ENCODE assay signal across 8 mouse cellular contexts in the genomic region with DNA sequence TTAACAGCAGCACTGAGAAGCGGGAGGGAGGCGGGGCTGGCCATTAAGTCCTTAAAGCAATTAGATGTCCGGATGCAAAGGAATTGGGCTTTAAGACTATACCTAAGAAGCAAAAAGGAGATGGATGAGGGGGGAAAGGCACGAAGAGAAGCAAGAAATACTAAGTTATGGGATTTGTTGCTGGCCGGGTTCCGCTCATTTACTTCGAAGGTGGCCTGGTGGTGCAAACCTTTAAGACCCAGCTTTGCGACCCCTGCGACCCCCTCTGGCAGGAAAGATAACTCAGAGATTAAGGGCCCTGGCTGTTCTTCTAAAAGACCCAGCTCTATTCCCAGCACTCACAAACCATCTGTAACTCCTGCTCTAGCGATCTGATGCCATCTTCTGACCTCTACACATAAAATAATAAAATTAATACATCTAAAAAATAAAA. TPM values are rescaled to one million over a fixed set of nuclear protein-coding genes. Genes with fewer than 3 reads are reported as not detected.
A peak's percentile ranks its signal among the peaks of the same experiment; 100 is the strongest.
DNase-seq lines count a peak whose midpoint lies in the region; ATAC-seq and TF ChIP-seq lines count a peak whose summit lies in the region.

No protein-coding gene starts in this region.

- ATAC-seq in hindbrain, embryonic 15.5 days (ENCODE audit: low FRiP score, low read depth), result peak; percentile 20; the same call in 1 of the 2 replicates
- ATAC-seq in megakaryocyte, adult 5-6 weeks (ENCODE audit: poor library complexity, severe bottlenecking), result peak; percentile 26; the same call in 1 of the 2 replicates

- peak overlapping the region; percentile 65 for H3K4me2 ChIP-seq in hindbrain, embryonic 15.5 days

- peak overlapping the region; percentile 58; the same call in 1 of the 2 replicates for H3K27ac ChIP-seq in gastrocnemius, adult 2 months
- H3K27ac ChIP-seq in ES-Bruce4 (ENCODE audit: insufficient read depth, low read length), result no peak overlapping the region
- peak overlapping the region; percentile 29; the same call in 1 of the 2 replicates for H3K27ac ChIP-seq in hindbrain, embryonic 15.5 days (replicated peaks)

- no peaks in the 10 kb centered on the region for H3K9me3 ChIP-seq in ES-Bruce4 (replicated peaks; ENCODE audit: control insufficient read depth, insufficient read depth, low read length, poor library complexity, severe bottlenecking)
- no peaks in the 10 kb centered on the region for H3K9me3 ChIP-seq in hindbrain, embryonic 15.5 days

- 2% methylated on average over 10 of the region's 10 CpGs for WGBS in hindbrain, embryonic 15.5 days

- no peak for TF ChIP-seq CTCF in gastrocnemius, adult 2 months (IDR thresholded peaks at IDR 0.05)
- TF ChIP-seq CTCF in ES-Bruce4 (IDR thresholded peaks at IDR 0.05; ENCODE audit: low read depth, low read length), result no peak

- H3K4me1 ChIP-seq in ES-Bruce4 (ENCODE audit: control insufficient read depth, insufficient read depth, low read length), result no peaks in the 10 kb centered on the region
- H3K4me1 ChIP-seq in hindbrain, embryonic 15.5 days (replicated peaks), result peaks cover 11% of the 10 kb centered on the region

- H3K9ac ChIP-seq in ES-Bruce4 (ENCODE audit: low read depth, poor library complexity, severe bottlenecking), result no peak overlapping the region
- peak overlapping the region; percentile 23 for H3K9ac ChIP-seq in hindbrain, embryonic 15.5 days

- no peaks in the 10 kb centered on the region for H3K27me3 ChIP-seq in ES-Bruce4 (ENCODE audit: control insufficient read depth, insufficient read depth, low read length, poor library complexity, severe bottlenecking)
- H3K27me3 ChIP-seq in hindbrain, embryonic 15.5 days, result no peaks in the 10 kb centered on the region

- peak overlapping the region; percentile 57 for H3K4me3 ChIP-seq in gastrocnemius, adult 2 months
- peak overlapping the region; percentile 34; the same call in 1 of the 2 replicates for H3K4me3 ChIP-seq in ES-Bruce4 (ENCODE audit: low read depth, low read length)
- peak overlapping the region; percentile 38 for H3K4me3 ChIP-seq in hindbrain, embryonic 15.5 days

- DNase-seq in gastrocnemius, adult 2 months, result no peak
- no peak for DNase-seq in gastrocnemius, adult 8-10 months (ENCODE audit: low spot score in 2 of 2)
- DNase-seq in layer of hippocampus, adult 18-20 months (ENCODE audit: low spot score in 2 of 2), result no peak
- DNase-seq in layer of hippocampus, adult 9-11 months, result no peak
- no peak for DNase-seq in spleen, postnatal 4 days (ENCODE audit: low spot score in 2 of 2)

- H3K36me3 ChIP-seq in ES-Bruce4 (ENCODE audit: control insufficient read depth, insufficient read depth, low read length, poor library complexity, severe bottlenecking), result no peaks in the 10 kb centered on the region
- H3K36me3 ChIP-seq in hindbrain, embryonic 15.5 days, result no peaks in the 10 kb centered on the region

- TF ChIP-seq EP300 in ES-Bruce4 (IDR thresholded peaks at IDR 0.05; ENCODE audit: insufficient read depth, low read depth, low read length), result no peak

- TF ChIP-seq POLR2A in ES-Bruce4 (IDR thresholded peaks at IDR 0.05; ENCODE audit: insufficient read depth, low read length), result no peak

- intact Hi-C loops in gastrocnemius, adult 2 months (cut with DNase I), result no loop called here

RNA-seq across cellular contexts. Expression of gene Lrrc23, which starts 0.5 kb away (rescaled TPM):
- under 1 TPM in 1 of 2 experiments, not detected in 1; 0.48 TPM for total RNA-seq in gastrocnemius, adult 2 months (2021)
- total RNA-seq in gastrocnemius, adult 8-10 months (2022), result not detected
- 0.84 TPM in 1 of 2 replicates, not detected in the other for polyA plus RNA-seq in ES-Bruce4 (2011; ENCODE audit: insufficient read depth, insufficient read length, low read depth, missing spikeins)
- polyA plus RNA-seq in hindbrain, embryonic 15.5 days (2015; fragmentation: Nextera tagmentation; extraction: Ambion mirVana), result 3.3 and 4.8 TPM in 2 replicates
- total RNA-seq in megakaryocyte, adult 5-6 weeks (2015), result not detected in 2 replicates
- total RNA-seq in megakaryocyte, adult 5-6 weeks (2017), result 0.26 and 3.9 TPM in 2 replicates
- 1 to 10 TPM; 2.7 to 4.7 TPM for total RNA-seq in layer of hippocampus, adult 18-20 months (2021)

RNA-seq across cellular contexts. Expression of gene Eno2, which starts 10.5 kb away (rescaled TPM):
- total RNA-seq in gastrocnemius, adult 2 months (2021), result 1 to 10 TPM; 1.2 to 2.0 TPM
- total RNA-seq in gastrocnemius, adult 8-10 months (2022), result 1 to 10 TPM in 3 of 4 experiments, under 1 TPM in 1; 0.75 to 1.4 (median 1.1) TPM
- polyA plus RNA-seq in ES-Bruce4 (2011; ENCODE audit: insufficient read depth, insufficient read length, low read depth, missing spikeins), result 7.4 and 8.3 TPM in 2 replicates
- 141 and 144 TPM in 2 replicates for polyA plus RNA-seq in hindbrain, embryonic 15.5 days (2015; fragmentation: Nextera tagmentation; extraction: Ambion mirVana)
- not detected in 2 replicates for total RNA-seq in megakaryocyte, adult 5-6 weeks (2015)
- not detected in 2 replicates for total RNA-seq in megakaryocyte, adult 5-6 weeks (2017)
- total RNA-seq in layer of hippocampus, adult 18-20 months (2021), result 1,000 to 10,000 TPM; 1,059 TPM

RNA-seq across cellular contexts. Expression of gene Atn1, which starts 23.7 kb away (rescaled TPM):
- total RNA-seq in gastrocnemius, adult 2 months (2021), result 10 to 100 TPM; 46.4 to 47.9 TPM
- total RNA-seq in gastrocnemius, adult 8-10 months (2022), result 10 to 100 TPM; 41.9 to 59.4 (median 49.2) TPM
- 32.0 and 35.2 TPM in 2 replicates for polyA plus RNA-seq in ES-Bruce4 (2011; ENCODE audit: insufficient read depth, insufficient read length, low read depth, missing spikeins)
- polyA plus RNA-seq in hindbrain, embryonic 15.5 days (2015; fragmentation: Nextera tagmentation; extraction: Ambion mirVana), result 26.8 and 30.4 TPM in 2 replicates
- 25.7 and 29.8 TPM in 2 replicates for total RNA-seq in megakaryocyte, adult 5-6 weeks (2015)
- total RNA-seq in megakaryocyte, adult 5-6 weeks (2017), result 3.0 and 10.9 TPM in 2 replicates
- total RNA-seq in layer of hippocampus, adult 18-20 months (2021), result 100 to 1,000 TPM; 161 to 181 TPM

RNA-seq across cellular contexts. Expression of gene Gm45234, which starts 24.2 kb away (rescaled TPM):
- total RNA-seq in gastrocnemius, adult 2 months (2021), result not detected
- total RNA-seq in gastrocnemius, adult 8-10 months (2022), result not detected
- 0.59 TPM in 1 of 2 replicates, not detected in the other for polyA plus RNA-seq in ES-Bruce4 (2011; ENCODE audit: insufficient read depth, insufficient read length, low read depth, missing spikeins)
- not detected in 2 replicates for polyA plus RNA-seq in hindbrain, embryonic 15.5 days (2015; fragmentation: Nextera tagmentation; extraction: Ambion mirVana)
- not detected in 2 replicates for total RNA-seq in megakaryocyte, adult 5-6 weeks (2015)
- total RNA-seq in megakaryocyte, adult 5-6 weeks (2017), result not detected in 2 replicates
- total RNA-seq in layer of hippocampus, adult 18-20 months (2021), result not detected

RNA-seq across cellular contexts. Expression of gene Spsb2, which starts 28.5 kb away (rescaled TPM):
- 1 to 10 TPM; 2.0 to 2.5 TPM for total RNA-seq in gastrocnemius, adult 2 months (2021)
- 1 to 10 TPM; 1.9 to 4.1 (median 2.9) TPM for total RNA-seq in gastrocnemius, adult 8-10 months (2022)
- 4.6 and 5.4 TPM in 2 replicates for polyA plus RNA-seq in ES-Bruce4 (2011; ENCODE audit: insufficient read depth, insufficient read length, low read depth, missing spikeins)
- polyA plus RNA-seq in hindbrain, embryonic 15.5 days (2015; fragmentation: Nextera tagmentation; extraction: Ambion mirVana), result 9.0 and 9.3 TPM in 2 replicates
- total RNA-seq in megakaryocyte, adult 5-6 weeks (2015), result 5.1 and 8.0 TPM in 2 replicates
- 10.3 and 14.0 TPM in 2 replicates for total RNA-seq in megakaryocyte, adult 5-6 weeks (2017)
- 1 to 10 TPM; 4.5 to 5.1 TPM for total RNA-seq in layer of hippocampus, adult 18-20 months (2021)

Comparison
In these comparisons a context has a peak if more than half of its experiments do, and no peak if none do; other contexts are left out.
1. RNA of gene Eno2, which starts 10.5 kb away (total RNA-seq): 1,059 TPM in layer of hippocampus, adult 18-20 months; 1.2 to 2.0 TPM in gastrocnemius, adult 2 months, 0.75 to 1.4 TPM in gastrocnemius, adult 8-10 months and not detected in megakaryocyte, adult 5-6 weeks; every median in the first group is over 100 times any median in the second.
2. Peak in every context shown above with its lines, with median percentiles within 50 percentile points of each other: H3K4me3 ChIP-seq.